Mouse (Mus musculus): ENCODE measurements around the gene Pdzd8.

The Pdzd8 gene

DNA sequence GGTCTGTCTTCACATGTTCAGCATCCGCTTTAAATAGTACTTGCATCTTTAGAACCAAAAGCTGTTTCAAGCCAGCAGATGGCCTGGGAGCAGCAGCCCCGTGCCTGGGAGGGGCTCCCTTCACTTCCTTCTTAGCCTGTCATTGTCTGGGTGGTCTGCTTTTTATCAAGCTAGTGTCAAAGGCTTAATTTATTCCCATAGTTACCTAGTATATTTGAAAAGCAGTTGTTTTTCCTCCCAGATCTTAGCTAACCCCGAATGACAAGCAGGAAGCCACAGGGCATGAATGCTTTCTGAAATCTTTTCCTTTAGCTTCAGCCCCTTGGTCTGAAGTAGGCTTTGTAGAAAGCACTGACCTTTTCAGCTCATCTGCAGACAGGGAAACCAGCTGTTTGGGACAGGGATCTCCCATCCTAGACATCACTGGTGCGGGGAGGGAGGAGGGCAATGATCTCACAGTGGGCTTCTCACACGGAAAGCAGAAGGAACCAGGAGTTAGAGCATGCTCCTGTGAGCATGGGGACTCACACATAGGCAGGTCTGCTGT, 78.1 kb downstream of the Pdzd8 start:
- peak in 1 of 2 experiments; percentile 5 for DNase-seq

DNA sequence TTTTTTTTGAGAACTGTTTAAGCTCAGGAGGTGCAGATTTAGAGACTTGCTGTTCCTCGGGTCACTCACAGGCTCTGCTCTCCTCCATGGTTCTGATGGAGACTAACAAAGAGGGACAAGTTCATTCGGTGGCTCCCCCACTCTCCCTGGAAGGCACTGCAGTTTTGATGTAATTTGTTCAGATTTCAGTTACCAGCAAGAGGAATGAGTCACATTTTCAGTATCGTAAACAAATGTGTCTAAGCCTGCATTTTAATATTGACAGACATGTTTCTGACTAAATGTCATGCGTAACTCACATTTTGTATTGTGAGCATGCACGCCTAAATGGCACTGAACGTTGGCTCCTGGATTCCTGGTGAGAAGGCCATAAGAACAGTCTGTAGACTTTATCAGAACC, 79.7 kb downstream of the Pdzd8 start:
- no peak for DNase-seq

DNA sequence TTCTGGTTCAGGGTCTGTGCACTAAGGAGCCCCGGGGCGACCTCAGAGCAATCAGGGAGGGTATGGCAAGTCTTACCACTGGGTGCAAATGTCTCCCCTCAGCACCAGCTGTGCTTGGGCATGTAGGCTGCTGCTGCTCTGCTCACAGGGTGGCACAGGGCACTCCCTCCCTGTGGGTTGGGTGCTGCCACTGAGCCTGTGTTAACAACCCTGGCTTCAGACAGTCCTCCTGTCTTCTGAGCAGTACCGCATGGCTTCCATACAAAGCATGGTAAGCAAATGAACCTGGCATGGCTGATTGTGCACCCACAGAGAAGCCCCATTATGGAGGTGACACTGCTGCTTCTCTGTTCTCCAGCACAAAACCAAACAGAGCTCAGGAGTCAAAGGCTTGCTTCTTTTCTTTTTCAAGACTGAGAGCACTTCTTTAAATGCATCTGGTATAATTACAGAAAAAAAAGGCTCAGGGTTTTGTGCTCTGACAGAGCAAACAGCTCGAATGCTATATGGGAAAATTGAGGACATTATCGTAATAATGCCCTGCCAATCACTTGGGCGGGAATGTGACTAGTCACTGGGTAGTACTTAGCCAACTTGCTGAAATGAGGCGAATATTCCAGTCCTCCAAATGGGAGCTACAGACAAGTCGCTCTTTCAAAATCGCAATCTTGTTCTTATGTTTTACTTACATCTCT, 80.6 kb downstream of the Pdzd8 start:
- no peak for DNase-seq

DNA sequence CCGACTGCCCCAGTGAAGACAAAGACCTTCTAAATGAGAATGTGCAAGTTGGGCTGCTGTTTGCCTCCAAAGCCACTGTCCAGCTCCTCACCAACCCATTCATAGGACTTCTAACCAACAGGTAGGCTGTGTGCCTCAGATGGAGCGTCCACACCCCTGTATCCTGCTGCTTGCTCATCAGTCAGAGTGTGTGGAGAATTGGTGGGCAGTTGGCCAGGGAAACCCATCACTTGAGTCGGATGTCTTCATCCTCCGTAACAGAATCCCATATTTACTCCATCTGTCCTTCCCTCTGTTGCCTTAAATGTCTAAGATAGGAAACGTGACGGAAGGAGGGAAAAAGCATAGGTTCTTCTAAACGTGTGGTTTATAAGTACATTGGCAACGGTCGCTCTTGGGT, 82.4 kb downstream of the Pdzd8 start:
- no peak for DNase-seq

DNA sequence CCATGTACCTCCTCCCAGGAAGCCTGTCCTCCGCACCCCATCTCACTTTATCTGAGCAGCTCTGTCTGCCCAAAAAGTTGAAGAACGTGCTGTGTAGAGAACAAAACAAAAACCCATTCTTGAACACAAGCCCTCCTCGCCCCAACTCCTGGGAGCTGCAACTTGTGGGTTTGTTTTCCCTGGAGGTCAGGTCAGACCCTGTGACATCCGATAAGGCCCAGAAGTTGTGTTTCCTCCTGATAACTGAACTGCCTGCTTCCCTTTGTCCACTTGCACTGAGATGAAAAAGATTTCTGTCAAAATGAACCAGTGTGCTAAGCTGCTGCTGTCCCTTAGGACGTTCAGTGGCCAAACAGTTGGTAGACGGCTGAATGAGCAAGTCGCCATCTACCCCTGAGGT, 84.0 kb downstream of the Pdzd8 start:
- no peak for DNase-seq

DNA sequence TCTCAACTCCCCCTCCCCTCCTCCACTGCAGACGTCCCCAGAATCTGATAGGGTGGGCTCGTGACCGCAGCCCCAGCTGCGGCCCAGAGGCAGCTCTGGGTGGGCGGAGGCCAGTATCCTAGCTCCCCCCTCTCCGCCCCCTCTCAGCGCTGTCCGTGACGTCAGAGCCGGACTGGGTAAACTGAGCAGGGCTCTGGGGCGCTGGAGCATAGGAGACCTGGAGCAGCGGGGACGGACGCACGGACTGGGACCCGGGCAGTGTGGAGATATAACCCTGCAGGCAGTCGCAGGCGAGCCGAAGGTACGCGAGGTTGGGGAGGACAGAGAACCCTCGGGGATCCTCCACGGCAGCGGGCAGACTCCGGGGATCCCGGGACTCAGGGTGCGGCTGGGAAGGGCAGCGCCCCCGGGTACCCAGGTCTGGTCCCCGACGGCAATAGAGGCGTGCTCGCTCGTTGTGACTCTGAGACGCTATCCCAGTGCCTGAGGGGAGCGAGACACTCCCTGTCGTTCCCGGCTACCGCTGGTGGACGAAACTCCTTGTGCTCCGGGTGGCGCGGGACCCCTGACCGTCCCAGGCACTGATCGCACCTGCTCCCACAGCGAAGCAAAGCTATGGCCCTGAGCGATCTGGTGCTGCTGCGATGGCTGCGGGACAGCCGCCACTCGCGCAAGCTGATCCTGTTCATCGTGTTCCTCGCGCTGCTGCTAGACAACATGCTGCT, 84.7 kb downstream of the Pdzd8 start, which contains the start of gene Slc18a2:
TSS of gene Slc18a2 (plus strand) at position 179 of the 725 bp plus-strand sequence.
- peak in 1 of 2 experiments; percentile 5 for DNase-seq

DNA sequence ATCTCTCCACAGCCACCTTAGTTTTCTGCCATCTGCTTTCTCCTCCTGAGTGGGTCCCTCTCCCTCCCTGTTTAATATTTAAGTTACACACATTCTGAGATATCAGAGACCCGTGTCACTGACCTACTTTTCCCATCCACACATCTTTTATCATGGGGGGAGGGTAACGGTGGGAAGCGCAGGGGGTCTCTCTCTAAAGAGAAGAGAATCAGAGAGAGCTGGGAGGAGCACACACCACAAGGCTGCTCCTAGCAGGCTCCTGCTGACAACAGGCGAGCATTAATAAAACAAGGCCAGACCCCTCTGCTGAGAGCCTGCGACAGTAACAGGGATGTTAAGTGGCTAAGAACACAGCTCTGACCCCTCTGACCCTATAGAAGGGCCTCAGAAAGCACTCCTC, 85.9 kb downstream of the Pdzd8 start:
- no peak for DNase-seq

DNA sequence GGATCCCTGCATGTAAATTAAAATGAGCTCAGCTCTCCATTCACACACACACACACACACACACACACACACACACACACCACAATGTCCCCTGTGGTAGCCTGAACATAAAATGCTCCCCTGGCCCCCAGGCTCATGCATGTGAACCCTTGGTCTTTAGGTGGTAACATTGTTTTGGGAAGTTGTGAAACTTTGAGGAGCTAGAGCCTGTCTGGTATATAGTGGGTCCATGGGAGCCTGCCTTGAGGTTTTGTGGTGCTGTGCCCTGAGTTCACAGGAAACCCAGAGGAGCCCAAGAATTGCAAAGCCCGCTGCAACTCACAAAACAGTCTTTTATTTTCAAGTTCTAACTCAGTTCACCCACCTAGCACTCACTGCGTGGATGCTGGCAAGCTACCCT, 92.9 kb downstream of the Pdzd8 start:
- DNase-seq, result no peak

DNA sequence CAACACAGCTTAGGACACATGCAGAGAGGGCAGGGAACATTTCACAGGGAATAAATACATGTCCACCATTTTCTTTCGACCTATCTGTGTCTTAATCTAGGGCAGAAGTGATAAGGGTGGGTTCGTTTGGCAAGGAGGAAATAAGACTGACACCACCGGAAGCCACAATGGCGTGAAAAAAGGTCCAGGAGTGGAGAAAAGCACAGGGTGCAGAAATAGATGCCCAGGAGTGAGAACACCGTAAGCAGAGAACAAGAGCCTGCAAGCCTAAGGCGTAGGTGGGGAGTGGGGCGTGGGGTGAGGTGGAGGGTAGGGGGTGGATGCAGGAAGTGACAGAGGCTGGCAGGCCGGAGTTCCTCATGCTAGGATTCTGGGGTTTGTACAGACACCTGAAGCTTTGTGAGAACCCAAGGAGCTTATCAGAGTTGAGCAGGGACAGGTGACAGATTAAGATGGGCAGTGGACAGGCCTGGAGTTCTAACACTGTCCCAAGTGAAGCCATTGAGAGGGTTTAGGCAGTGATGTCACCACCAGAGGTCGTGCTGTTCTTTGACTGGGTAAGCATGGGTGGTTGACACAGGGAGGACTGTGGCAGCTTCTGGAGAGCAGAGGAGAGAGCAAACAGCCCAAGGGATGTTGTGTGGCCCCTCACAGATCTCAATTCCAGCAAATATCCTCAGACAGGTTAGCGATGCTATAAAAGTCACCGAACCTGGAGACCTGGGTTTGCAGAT, 96.9 kb downstream of the Pdzd8 start:
- no peak for DNase-seq

DNA sequence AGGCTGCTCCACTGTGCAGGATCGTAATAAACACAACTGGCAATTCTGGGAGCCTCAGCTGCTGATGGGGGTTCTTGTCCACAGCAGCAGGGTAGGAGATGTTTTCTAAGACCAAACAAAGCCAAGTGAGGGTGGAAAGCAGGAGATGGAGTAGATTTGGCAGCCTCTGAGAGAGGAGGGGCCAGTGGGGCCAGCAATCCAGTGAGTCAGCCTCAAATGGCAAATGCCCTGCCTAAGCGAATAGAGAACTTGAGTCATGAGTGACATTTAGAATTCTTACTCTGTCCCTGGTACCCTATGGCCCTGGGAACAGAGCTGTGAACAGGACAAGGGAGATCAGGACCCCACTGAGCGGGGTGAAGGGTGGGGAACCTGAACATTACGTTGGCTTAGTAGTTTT, 97.4 kb downstream of the Pdzd8 start:
- DNase-seq, result no peak
